Mouse (Mus musculus) intestine, embryonic 14.5 days (tissue): Measurements from ENCODE around the gene Plek. TPM values are rescaled to one million over a fixed set of nuclear protein-coding genes. Genes with fewer than 3 reads are reported as not detected.

ENCODE experiments used
- ATAC-seq: fragments of 200-750 bp; cut with Nextera tagmentation; replicated peaks from 2 replicates; pipeline ENCODE4 v1.8.0; 2017; ENCODE audit warnings: low read depth, moderate number of reproducible peaks, moderate TSS enrichment, moderate library complexity; ENCODE audit not compliant: low FRiP score, low TSS enrichment
- DNase-seq: peaks from one replicate; pipeline ENCODE4 v3.0.0-alpha.2; 2018; ENCODE audit warnings: low spot score
- H3K27ac ChIP-seq: fragments of 300-500 bp; sonication (generic); 2 replicates; pipeline ENCODE4 v1.5.1; 2014; ENCODE audit warnings: low read depth, mild to moderate bottlenecking, control low read depth
- H3K27me3 ChIP-seq: fragments of 300-500 bp; sonication (generic); replicated peaks from 2 replicates; pipeline ENCODE4 v1.6.1; 2014; ENCODE audit warnings: low read length, control low read depth; ENCODE audit not compliant: control insufficient read depth, insufficient read depth
- H3K36me3 ChIP-seq: fragments of 300-500 bp; sonication (generic); 2 replicates; pipeline ENCODE4 v1.6.1; 2014; ENCODE audit warnings: low read length, control low read depth; ENCODE audit not compliant: control insufficient read depth, insufficient read depth
- H3K4me1 ChIP-seq: fragments of 300-500 bp; sonication (generic); replicated peaks from 2 replicates; pipeline ENCODE4 v1.6.1; 2014; ENCODE audit warnings: low read length, control low read depth, mixed read lengths; ENCODE audit not compliant: control insufficient read depth, insufficient read depth
- H3K4me2 ChIP-seq: fragments of 300-500 bp; sonication (generic); 2 replicates; pipeline ENCODE4 v1.6.1; 2014; ENCODE audit warnings: low read length
- H3K4me3 ChIP-seq: fragments of 300-500 bp; sonication (generic); 2 replicates; pipeline ENCODE4 v1.5.1; 2014; ENCODE audit warnings: low read depth, low read length, control low read depth, mixed read lengths
- H3K9ac ChIP-seq: fragments of 300-500 bp; sonication (generic); 2 replicates; pipeline ENCODE4 v1.6.1; 2014; ENCODE audit warnings: mild to moderate bottlenecking, low read length
- H3K9me3 ChIP-seq: fragments of 300-500 bp; sonication (generic); 2 replicates; pipeline ENCODE4 v1.6.1; 2016; ENCODE audit warnings: low read length, control low read depth; ENCODE audit not compliant: control insufficient read depth
- WGBS: fragments of 180-500 bp; shearing (Covaris S2); extraction: QIAGEN DNeasy Blood & Tissue Kit; methylation state at CpG from one replicate; pipeline ENCODE4 v1.1.7; 2014; 5-methylcytosine and 5-hydroxymethylcytosine counted together
- polyA plus RNA-seq: library from polyadenylated mRNA; unstranded; fragments of >200 nt; fragmentation: Nextera tagmentation; extraction: Ambion mirVana; gene quantifications from 2 replicates; pipeline ENCODE4 v1.2.1, GENCODE M21; 2014

Plek gene
- polyA plus RNA-seq, 1 experiment from 2014 or later: 3.0 TPM

GRCm38 (mm10) chr11:16969650-16970049 is 82.5 kb downstream of the Plek start:
- no peaks in the 10 kb centered on the region for H3K36me3 ChIP-seq
- WGBS: 75% methylated on average over 2 of the region's 2 CpGs
- H3K9ac ChIP-seq: no peak overlapping the region
- no peak for ATAC-seq
- no peak overlapping the region for H3K4me2 ChIP-seq
- no peak overlapping the region for H3K4me3 ChIP-seq
- DNase-seq: no peak
- no peaks in the 10 kb centered on the region for H3K9me3 ChIP-seq
- no peak overlapping the region for H3K27ac ChIP-seq
- no peaks in the 10 kb centered on the region for H3K27me3 ChIP-seq
- no peaks in the 10 kb centered on the region for H3K4me1 ChIP-seq

GRCm38 (mm10) chr11:16967806-16968205 is 84.4 kb downstream of the Plek start:
- H3K4me1 ChIP-seq: no peaks in the 10 kb centered on the region
- H3K4me3 ChIP-seq: no peak overlapping the region
- H3K9me3 ChIP-seq: no peaks in the 10 kb centered on the region
- WGBS: 33% methylated on average over 2 of the region's 2 CpGs
- no peak overlapping the region for H3K9ac ChIP-seq
- no peak for DNase-seq
- no peaks in the 10 kb centered on the region for H3K27me3 ChIP-seq
- H3K4me2 ChIP-seq: no peak overlapping the region
- ATAC-seq: no peak
- H3K36me3 ChIP-seq: no peaks in the 10 kb centered on the region
- H3K27ac ChIP-seq: no peak overlapping the region

- no peak for DNase-seq
- WGBS: 80% methylated on average over 1 of the region's 1 CpGs
These were observed 93.7 kb downstream of the Plek start for GRCm38 (mm10) chr11:16958520-16958919.

GRCm38 (mm10) chr11:16957030-16957429 is 95.2 kb downstream of the Plek start:
- no peaks in the 10 kb centered on the region for H3K27me3 ChIP-seq
- H3K9ac ChIP-seq: no peak overlapping the region
- peaks cover 4% of the 10 kb centered on the region; the same call in 1 of the 2 replicates for H3K4me1 ChIP-seq
- H3K27ac ChIP-seq: no peak overlapping the region
- H3K9me3 ChIP-seq: no peaks in the 10 kb centered on the region
- ATAC-seq: no peak
- H3K36me3 ChIP-seq: no peaks in the 10 kb centered on the region
- no peak overlapping the region for H3K4me3 ChIP-seq
- WGBS: 90% methylated on average over 6 of the region's 6 CpGs
- no peak overlapping the region for H3K4me2 ChIP-seq
- no peak for DNase-seq

More at GRCm38 (mm10) chr11:16958520-16958919, 93.7 kb downstream of the Plek start:
- Histone ChIP-seq H3K36me3 (no peaks in the 10 kb centered on the region), H3K4me2 (no peak overlapping the region), H3K4me1 (no peaks in the 10 kb centered on the region), H3K4me3 (no peak overlapping the region), H3K9ac (no peak overlapping the region), H3K27ac (no peak overlapping the region), H3K27me3 (no peaks in the 10 kb centered on the region), H3K9me3 (no peaks in the 10 kb centered on the region)
- ATAC-seq: no peak

- Histone ChIP-seq H3K4me3 (no peak overlapping the region), H3K4me1 (peaks cover 9% of the 10 kb centered on the region; the same call in 1 of the 2 replicates), H3K27ac (no peak overlapping the region), H3K36me3 (no peaks in the 10 kb centered on the region), H3K27me3 (no peaks in the 10 kb centered on the region), H3K9ac (no peak overlapping the region), H3K9me3 (no peaks in the 10 kb centered on the region), H3K4me2 (no peak overlapping the region)
- no peak for DNase-seq
- 89% methylated on average over 6 of the region's 6 CpGs for WGBS
- ATAC-seq: no peak
These were observed 95.9 kb downstream of the Plek start for GRCm38 (mm10) chr11:16956115-16956862.

GRCm38 (mm10) chr11:16951761-16952010 is 100.5 kb downstream of the Plek start:
- WGBS: 6% methylated on average over 9 of the region's 9 CpGs
- peak overlapping the region; percentile 62; the same call in 1 of the 2 replicates for H3K27ac ChIP-seq
- H3K9me3 ChIP-seq: no peaks in the 10 kb centered on the region
- peaks cover 13% of the 10 kb centered on the region; the same call in 1 of the 2 replicates for H3K4me1 ChIP-seq
- no peaks in the 10 kb centered on the region for H3K36me3 ChIP-seq
- ATAC-seq (no peak), DNase-seq (no peak)
- H3K4me2 ChIP-seq: peak overlapping the region; percentile 80
- peak overlapping the region; percentile 77 for H3K9ac ChIP-seq
- H3K4me3 ChIP-seq: peak overlapping the region; percentile 71
- no peaks in the 10 kb centered on the region for H3K27me3 ChIP-seq

- H3K27ac ChIP-seq: peak within 1 kb of the TSS; percentile 62; the same call in 1 of the 2 replicates
- no peaks in the 10 kb centered on the region for H3K9me3 ChIP-seq
- peak; percentile 96 for DNase-seq
- H3K4me3 ChIP-seq: peak within 1 kb of the TSS; percentile 71
- peak within 1 kb of the TSS; percentile 80 for H3K4me2 ChIP-seq
- H3K9ac ChIP-seq: peak within 1 kb of the TSS; percentile 77
- ATAC-seq: peak; percentile 100
- under 1% methylated on average over 38 of the region's 38 CpGs for WGBS
- peaks cover 13% of the 10 kb centered on the region; the same call in 1 of the 2 replicates for H3K4me1 ChIP-seq
- H3K36me3 ChIP-seq: no peaks in the 10 kb centered on the region
- H3K27me3 ChIP-seq: no peaks in the 10 kb centered on the region
These were observed 101.0 kb downstream of the Plek start, which contains the start of gene Fbxo48 for GRCm38 (mm10) chr11:16950976-16951760. Gene Fbxo48 (plus strand): TSS chr11:16951375.

- peak overlapping the region; percentile 71 for H3K4me3 ChIP-seq
- peak overlapping the region; percentile 63 for H3K9ac ChIP-seq
- peaks cover 13% of the 10 kb centered on the region; the same call in 1 of the 2 replicates for H3K4me1 ChIP-seq
- no peaks in the 10 kb centered on the region for H3K36me3 ChIP-seq
- ATAC-seq (no peak), DNase-seq (no peak)
- H3K4me2 ChIP-seq: peak overlapping the region; percentile 62
- H3K27ac ChIP-seq: no peak overlapping the region
- H3K9me3 ChIP-seq: no peaks in the 10 kb centered on the region
- 40% methylated on average over 13 of the region's 13 CpGs for WGBS
- no peaks in the 10 kb centered on the region for H3K27me3 ChIP-seq
These were observed 101.8 kb downstream of the Plek start for GRCm38 (mm10) chr11:16950226-16950975.
